Mouse (Mus musculus) cerebral cortex, adult 2 months (tissue): ENCODE measurements around the gene Gde1.

Source experiments
- WGBS: fragments of 180-500 bp; shearing (Covaris S2); methylation state at CpG from one replicate; pipeline ENCODE4 v1.1.7; 2018; 5-methylcytosine and 5-hydroxymethylcytosine counted together

Gde1 gene

DNA sequence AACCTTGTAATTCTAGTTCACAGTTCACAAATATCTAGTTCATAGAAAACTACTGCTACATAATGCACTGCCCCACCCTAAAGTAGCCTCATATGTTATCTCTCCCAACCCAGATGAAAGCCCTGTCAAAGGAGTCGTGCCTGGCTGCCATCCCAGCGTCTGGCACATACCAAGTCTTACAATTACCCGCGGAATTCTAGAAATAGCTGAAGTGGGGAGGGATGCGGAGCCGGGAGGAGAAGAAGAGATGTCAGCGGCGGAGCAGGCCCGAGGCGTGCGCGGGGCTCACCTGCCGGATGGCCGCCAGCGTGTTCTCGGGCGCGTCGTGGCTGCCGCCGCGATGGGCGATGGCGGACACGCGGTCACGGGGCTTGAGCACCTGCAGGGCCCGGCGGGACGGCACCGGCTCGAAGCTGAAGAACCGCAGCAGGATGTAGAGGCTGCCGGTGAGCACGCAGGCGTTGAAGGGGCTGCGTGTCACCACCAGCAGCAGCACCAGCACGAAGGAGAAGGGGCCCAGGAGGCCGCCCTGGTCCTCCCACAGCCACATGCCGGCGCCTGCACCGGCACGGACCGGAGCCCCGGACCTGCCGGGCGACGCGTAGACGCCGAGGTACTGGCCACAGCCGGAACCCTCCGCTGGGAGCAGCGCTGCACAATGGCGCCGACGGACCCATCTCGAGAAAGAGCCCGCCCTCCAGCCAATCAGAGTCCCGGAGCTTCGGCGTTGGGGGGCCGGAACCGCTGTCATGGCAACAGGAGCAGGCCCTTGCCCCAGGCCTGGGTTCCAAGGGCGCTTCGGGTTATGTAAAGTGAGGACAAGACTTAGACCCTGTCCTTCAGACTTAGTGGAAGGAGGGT, at the start of gene Gde1:
Gene Gde1 (minus strand): TSS at position 678 of the 861 bp plus-strand sequence.
- under 1% methylated on average over 66 of the region's 66 CpGs for WGBS

GRCm38 (mm10) chr7:118751625-118752024, 46.0 kb upstream of the Gde1 start:
- WGBS: 91% methylated on average over 7 of the region's 7 CpGs

- 82% methylated on average over 8 of the region's 8 CpGs for WGBS
Observed at GRCm38 (mm10) chr7:118749706-118750105, 44.1 kb upstream of the Gde1 start.

DNA sequence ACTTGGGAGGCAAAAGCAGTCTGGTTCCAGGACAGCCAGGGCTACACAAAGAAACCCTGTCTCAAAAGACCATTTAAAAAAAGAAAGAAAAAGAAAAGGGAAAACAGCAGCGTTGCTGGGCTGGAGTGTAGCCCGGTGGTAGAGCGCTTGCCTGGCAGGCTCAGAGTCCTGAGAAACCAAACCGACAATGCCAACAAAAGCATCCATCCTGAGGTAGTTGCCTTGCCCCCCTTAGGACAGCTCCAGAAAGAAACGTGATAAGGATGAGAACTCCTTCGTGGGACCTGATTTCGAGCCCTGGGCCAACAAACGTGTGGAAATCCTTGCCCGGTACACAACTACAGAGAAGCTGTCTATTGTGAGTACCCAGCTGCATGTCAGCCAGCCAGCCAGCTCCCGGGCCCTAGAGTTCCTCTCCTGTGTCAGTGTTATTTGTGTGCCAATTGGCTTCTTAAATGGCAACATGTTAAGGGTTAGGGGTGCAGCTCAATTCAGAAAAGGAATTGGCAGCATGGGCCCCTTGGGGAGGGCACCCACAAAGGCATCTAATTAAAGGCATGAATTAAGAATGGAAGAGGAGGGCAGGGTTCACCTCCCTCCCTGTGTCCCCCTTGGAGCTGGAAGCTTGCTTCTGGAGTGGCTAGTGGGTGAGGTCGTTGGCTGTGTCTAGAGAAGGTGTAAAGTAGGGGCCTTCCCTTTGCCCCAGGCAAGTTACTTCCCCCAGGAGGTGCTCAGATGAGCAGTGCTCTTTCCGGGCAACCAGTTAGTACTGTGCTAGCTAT, 42.5 kb upstream of the Gde1 start:
- 54% methylated on average over 12 of the region's 12 CpGs for WGBS

DNA sequence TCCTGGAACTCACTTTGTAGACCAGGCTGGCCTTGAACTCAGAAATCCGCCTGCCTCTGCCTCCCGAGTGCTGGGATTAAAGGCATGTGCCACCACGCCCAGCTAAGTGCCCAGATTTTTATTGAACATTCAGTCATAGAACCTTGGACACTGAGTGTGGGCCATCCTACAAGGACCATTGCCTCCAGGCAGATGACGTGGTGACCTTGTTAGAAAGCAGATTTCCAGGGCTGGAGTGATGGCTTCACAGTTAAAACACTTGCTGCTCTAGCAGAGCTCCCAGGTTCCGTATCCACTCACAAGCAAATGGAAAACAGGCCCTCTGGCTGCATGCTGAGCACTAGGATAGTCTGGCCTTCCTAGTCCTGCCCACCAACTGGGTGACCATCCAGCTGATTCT, 39.2 kb upstream of the Gde1 start:
- WGBS: 93% methylated on average over 5 of the region's 5 CpGs

- WGBS: 81% methylated on average over 6 of the region's 6 CpGs
Observed at GRCm38 (mm10) chr7:118742278-118742677, 36.7 kb upstream of the Gde1 start.

GRCm38 (mm10) chr7:118740532-118741338, 35.2 kb upstream of the Gde1 start:
- 3% methylated on average over 41 of the region's 41 CpGs for WGBS

DNA sequence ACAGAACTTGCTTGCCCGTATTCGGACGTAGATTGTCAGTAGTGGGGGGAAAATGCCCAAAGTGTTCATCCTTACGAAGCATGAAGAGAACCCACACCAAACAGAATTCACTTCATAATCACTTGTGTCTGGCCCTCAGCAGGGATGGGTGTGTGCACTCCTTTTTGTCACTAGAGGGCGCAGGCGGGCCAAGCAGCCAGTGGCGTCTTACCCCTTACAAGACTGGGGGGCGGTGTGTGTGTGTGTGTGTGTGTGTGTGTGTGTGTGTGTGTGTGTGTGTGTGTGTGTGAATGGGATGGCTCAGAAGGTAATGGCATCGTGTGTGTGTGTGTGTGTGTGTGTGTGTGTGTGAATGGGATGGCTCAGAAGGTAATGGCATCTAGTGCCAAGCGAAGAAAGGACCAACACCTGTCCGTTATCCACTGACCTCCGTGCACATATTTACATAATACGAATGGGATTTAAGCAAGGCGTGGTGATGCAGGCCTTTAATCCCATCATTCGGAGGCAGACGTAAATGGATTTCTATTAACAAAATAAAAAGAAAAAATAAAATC, 34.5 kb upstream of the Gde1 start, which contains the start of gene Vps35l:
Gene Vps35l (plus strand): TSS at position 252 of the 557 bp plus-strand sequence.
- WGBS: under 1% methylated on average over 16 of the region's 16 CpGs

DNA sequence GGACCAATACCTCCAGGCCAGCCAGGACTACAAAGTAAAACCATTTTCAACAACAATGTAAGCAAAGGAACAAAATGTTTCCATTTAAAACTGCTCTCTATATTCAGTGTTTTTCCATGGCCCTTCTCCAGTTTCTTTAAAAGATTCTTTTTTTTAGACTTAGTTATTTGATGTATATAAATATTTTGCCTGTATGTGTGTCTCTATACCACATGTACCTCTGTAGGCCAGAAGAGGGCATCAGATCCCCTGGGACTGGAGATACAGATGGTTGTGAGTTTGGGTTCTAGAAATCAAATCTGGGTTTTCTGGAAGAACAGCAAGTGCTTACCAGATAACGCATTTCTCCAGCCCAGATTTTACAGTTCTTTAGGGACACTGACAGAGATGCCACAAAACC, 33.2 kb upstream of the Gde1 start:
- WGBS: 59% methylated on average over 1 of the region's 1 CpGs

DNA sequence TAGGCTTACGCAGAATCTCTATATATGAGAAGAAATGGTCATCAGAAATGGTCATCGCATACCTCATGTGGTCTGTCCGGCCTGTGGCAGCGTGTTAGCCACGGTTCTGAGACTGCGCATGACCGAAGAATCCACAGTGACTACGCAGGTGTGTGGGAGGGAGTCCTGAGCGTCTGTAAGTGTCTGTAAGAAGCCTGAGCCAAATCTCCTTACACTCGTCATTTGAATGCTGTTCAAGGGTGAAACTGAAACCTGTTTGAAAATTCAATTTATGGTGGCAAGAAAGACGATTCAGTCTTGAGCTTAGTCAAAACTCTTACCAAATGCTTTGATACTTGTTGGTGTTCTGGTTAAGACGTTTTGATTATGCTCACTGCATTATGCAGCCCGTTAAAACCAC, 27.6 kb upstream of the Gde1 start:
- WGBS: 73% methylated on average over 13 of the region's 13 CpGs

- 90% methylated on average over 3 of the region's 3 CpGs for WGBS
Observed at GRCm38 (mm10) chr7:118731781-118732180, 26.2 kb upstream of the Gde1 start.

DNA sequence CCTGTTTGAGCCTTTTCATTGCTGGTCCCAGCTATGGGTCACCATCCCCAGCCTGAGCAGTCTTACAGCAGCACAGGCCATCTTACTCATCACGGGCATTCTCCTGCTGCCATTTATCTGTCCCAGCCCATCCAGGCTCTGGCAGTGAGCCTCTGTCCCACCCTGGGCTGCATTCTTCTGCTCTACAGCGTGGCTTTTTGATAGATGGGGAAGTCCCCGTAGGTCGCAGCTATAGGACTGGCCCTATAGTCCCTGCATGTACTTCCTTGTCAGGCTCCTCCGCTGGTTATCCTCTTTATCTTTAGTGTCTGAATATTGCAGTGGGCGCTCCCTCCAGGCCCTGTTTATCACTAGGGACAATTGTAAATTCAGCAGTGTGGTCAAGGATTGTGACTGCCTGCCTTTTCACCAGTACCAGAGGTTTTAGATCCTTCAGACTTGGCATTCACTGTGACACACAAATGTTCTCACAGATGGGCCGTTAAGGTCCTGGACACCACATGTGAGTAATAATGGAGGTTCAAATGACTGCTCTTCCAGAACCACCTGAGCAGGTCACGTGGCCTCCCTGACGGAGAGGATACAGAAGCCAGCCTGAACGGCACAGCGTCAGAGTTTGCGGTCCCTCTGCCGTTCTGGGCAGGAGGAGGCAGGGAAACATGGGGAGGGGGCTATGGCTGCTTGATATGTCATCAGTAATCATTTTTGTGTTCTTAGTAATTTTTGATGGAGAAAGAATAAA, 23.4 kb upstream of the Gde1 start:
- WGBS: 91% methylated on average over 13 of the region's 13 CpGs

- WGBS: 85% methylated on average over 2 of the region's 2 CpGs
Observed at GRCm38 (mm10) chr7:118725459-118725858, 19.9 kb upstream of the Gde1 start.

DNA sequence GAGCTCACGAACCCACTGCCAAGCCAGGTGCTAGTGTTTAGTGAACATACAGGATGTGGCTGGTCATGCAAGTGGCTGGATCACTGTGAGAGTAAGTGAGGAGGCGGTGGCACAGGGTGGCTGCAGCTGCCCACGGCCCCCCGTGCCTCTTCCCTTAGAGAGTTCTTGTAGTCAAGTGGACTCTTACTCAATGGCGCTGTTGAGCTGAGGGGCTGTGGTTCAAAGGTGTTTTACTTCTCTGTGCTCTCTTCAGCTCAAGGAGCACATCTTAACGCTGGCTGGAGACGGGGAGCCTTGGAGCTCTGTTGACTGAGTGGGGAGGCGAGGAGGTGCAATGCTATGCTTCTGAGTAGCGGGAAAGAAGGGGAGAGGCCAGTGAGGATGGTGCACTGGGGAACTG, 18.3 kb upstream of the Gde1 start:
- 92% methylated on average over 9 of the region's 9 CpGs for WGBS

GRCm38 (mm10) chr7:118718066-118718465, 12.5 kb upstream of the Gde1 start:
- 88% methylated on average over 4 of the region's 4 CpGs for WGBS

- 76% methylated on average over 1 of the region's 1 CpGs for WGBS
Observed at GRCm38 (mm10) chr7:118714873-118715272, 9.3 kb upstream of the Gde1 start.

DNA sequence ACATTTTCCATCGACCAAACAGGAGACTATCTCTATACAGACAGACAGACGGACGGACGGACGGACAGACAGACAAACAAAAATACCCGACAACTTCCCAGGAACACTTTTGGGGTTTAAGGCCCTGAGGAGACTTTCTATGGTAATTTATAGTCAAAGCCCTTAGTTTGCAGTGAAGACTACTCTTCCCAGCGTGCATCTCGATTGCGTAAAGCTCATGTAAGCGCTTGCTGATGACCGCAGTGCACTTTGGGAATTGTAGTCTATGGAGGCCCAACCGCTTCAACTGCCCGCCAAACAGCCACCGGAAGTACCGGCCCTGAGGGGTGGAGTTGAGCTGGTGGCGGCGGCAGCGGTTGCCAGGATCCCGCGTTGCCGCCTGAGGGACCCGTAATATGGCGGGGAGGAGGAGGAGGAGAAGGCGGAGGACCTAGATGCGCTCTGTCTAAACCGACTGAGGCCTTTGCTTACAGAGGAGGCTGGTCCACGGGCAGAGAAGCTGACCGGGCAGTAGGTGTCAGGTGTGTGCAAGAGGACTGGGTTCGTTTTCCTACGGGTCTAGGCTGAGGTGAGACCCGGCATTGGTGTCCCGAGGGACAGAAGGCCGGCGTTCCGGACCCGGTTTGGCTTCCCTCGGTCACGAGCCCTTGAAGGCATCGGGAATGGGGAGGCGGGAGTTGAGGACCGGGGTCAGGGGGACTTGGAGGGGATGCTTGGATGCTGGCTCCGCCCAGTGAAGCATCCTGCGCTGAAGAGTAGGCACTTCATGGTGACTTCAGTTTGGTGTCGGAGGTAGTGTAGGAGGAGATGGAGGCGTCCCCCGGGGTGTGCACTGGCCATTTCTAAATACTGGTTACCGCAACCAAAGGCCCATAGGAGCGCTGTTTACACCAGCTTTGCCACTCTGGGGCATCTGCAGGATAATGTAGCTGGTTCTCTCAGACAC, 6.9 kb upstream of the Gde1 start, which contains the start of gene Ccp110:
Gene Ccp110 (plus strand): TSS at position 325 of the 946 bp plus-strand sequence.
- WGBS: 1% methylated on average over 48 of the region's 48 CpGs

DNA sequence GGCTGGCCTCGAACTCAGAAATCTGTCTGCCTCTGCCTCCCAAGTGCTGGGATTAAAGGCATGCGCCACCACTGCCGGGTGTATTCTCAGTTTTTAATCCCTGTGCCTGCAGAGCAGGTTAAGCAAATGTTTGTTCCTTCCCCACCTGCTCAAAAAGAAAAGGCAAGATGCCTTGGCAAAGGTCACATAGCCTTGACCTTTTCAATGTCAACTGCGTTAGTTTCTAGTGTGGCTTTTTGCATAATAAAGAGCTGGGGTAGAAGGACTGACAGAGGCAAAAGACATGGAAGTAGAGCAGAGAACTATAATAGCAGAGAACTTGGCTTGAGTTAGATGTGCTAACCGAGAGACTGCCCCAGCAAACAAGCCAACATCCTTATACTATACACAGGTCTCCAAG, 5.2 kb upstream of the Gde1 start:
- WGBS: 73% methylated on average over 5 of the region's 5 CpGs

- WGBS: 72% methylated on average over 4 of the region's 4 CpGs
Observed at GRCm38 (mm10) chr7:118708002-118708401, 2.4 kb upstream of the Gde1 start.

DNA sequence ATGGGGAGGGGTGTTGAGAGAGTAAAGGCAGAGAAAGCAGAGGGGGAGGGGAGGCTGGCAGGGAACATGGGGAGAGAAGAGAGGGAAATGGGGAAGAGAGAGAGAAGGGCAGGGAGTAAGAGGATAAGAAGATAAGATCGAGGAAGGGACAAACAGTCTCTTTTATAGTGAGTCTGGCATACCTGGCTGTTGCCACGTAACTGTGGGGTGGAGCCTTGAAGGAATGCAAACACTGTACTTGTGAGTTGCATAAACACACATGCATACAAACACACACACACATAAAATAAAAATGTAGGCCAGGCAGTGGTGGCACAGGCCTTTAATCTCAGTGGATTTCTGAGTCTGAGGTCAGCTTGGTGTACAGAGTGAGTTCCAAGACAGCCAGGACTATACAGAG, 1.6 kb upstream of the Gde1 start:
- 86% methylated on average over 2 of the region's 2 CpGs for WGBS
